Mouse (Mus musculus) C2C12 (cell line): ENCODE measurements around the gene Aqp6. TPM values are rescaled to one million over a fixed set of nuclear protein-coding genes. Genes with fewer than 3 reads are reported as not detected.

Experiments used
- H3K27me3 ChIP-seq: one replicate; pipeline ENCODE4 v1.6.1; 2011; ENCODE audit not compliant: control insufficient read depth, insufficient read depth, insufficient read length
- H3K36me3 ChIP-seq: one replicate; pipeline ENCODE4 v1.6.1; 2011; ENCODE audit not compliant: control insufficient read depth, insufficient read depth
- H3K4me3 ChIP-seq: one replicate; pipeline ENCODE4 v1.5.1; 2011; ENCODE audit warnings: mild to moderate bottlenecking, control low read depth; ENCODE audit not compliant: poor library complexity, insufficient read depth, severe bottlenecking
- H3K79me2 ChIP-seq: one replicate; pipeline ENCODE4 v1.6.1; 2011; ENCODE audit not compliant: control insufficient read depth, insufficient read depth
- H3K79me3 ChIP-seq: one replicate; pipeline ENCODE4 v1.6.1; 2011; ENCODE audit warnings: low read depth, control low read depth
- H3ac ChIP-seq: one replicate; pipeline ENCODE3; 2011; ENCODE audit warnings: low read depth; ENCODE audit not compliant: control insufficient read depth, insufficient read length
- CEBPB ChIP-seq: IDR thresholded peaks from one replicate; pipeline ENCODE4 v1.6.1; 2011; ENCODE audit warnings: low read depth, mild to moderate bottlenecking, control low read depth, moderate library complexity
- CTCF ChIP-seq: IDR thresholded peaks from one replicate; pipeline ENCODE4 v1.5.1; 2011; ENCODE audit not compliant: control insufficient read depth, insufficient read depth, insufficient read length
- FOSL1 ChIP-seq: IDR thresholded peaks from one replicate; pipeline ENCODE4 v1.8.0; 2011; ENCODE audit warnings: mild to moderate bottlenecking, low read length; ENCODE audit not compliant: poor library complexity, insufficient read depth, severe bottlenecking
- MAX ChIP-seq: IDR thresholded peaks from one replicate; pipeline ENCODE4 v1.6.1; 2011; ENCODE audit warnings: mild to moderate bottlenecking, control low read depth
- MYOD1 ChIP-seq: IDR thresholded peaks from one replicate; pipeline ENCODE4 v1.6.1; 2011; ENCODE audit warnings: low read depth; ENCODE audit not compliant: control insufficient read depth, insufficient read length
- MYOG ChIP-seq: IDR thresholded peaks from one replicate; pipeline ENCODE4 v1.6.1; 2011; ENCODE audit not compliant: control insufficient read depth, insufficient read length; ENCODE audit errors: extremely low read depth
- USF1 ChIP-seq: IDR thresholded peaks from one replicate; pipeline ENCODE4 v1.6.1; 2011; ENCODE audit warnings: low read depth, mild to moderate bottlenecking, control low read depth, moderate library complexity
- polyA plus RNA-seq: library from polyadenylated mRNA; unstranded; fragments of >200 nt; fragmentation: generic; extraction: Trizol; gene quantifications from one replicate; pipeline ENCODE4 v1.2.1, GENCODE M21; 2012; ENCODE audit warnings: missing spikeins

The Aqp6 gene
- polyA plus RNA-seq, 1 experiment, result not detected

- Histone ChIP-seq H3K79me2 (peaks cover 95% of the 10 kb centered on the region), H3ac (peak overlapping the region; percentile 14), H3K36me3 (peaks cover 48% of the 10 kb centered on the region), H3K4me3 (no peak overlapping the region), H3K79me3 (peaks cover 89% of the 10 kb centered on the region), H3K27me3 (no peaks in the 10 kb centered on the region)
- no peak for TF ChIP-seq USF1
- peak; percentile 72 for TF ChIP-seq MYOD1
- no peak for TF ChIP-seq CEBPB
- peak; percentile 89 for TF ChIP-seq MAX
- no peak for TF ChIP-seq MYOG
Measured at GRCm38 (mm10) chr15:99644776-99645175, 43.6 kb downstream of the Aqp6 start.

GRCm38 (mm10) chr15:99648326-99648725, 47.1 kb downstream of the Aqp6 start:
- H3K27me3 ChIP-seq, result no peaks in the 10 kb centered on the region
- H3K4me3 ChIP-seq, result no peak overlapping the region
- H3ac ChIP-seq, result no peak overlapping the region
- TF ChIP-seq CTCF (no peak), MYOG (no peak), MAX (no peak), FOSL1 (no peak), MYOD1 (no peak), CEBPB (no peak), USF1 (no peak)
- H3K79me3 ChIP-seq, result peaks cover 78% of the 10 kb centered on the region
- peaks cover 80% of the 10 kb centered on the region for H3K79me2 ChIP-seq
- H3K36me3 ChIP-seq, result peaks cover 13% of the 10 kb centered on the region

GRCm38 (mm10) chr15:99649067-99649761, 48.0 kb downstream of the Aqp6 start:
- H3ac ChIP-seq, result peak overlapping the region; percentile 10
- peaks cover 10% of the 10 kb centered on the region for H3K36me3 ChIP-seq
- no peaks in the 10 kb centered on the region for H3K27me3 ChIP-seq
- peaks cover 72% of the 10 kb centered on the region for H3K79me2 ChIP-seq
- TF ChIP-seq CEBPB, result no peak
- TF ChIP-seq USF1, result no peak
- TF ChIP-seq FOSL1, result no peak
- no peak for TF ChIP-seq MYOG
- no peak for TF ChIP-seq MAX
- no peak for TF ChIP-seq CTCF
- H3K79me3 ChIP-seq, result peaks cover 69% of the 10 kb centered on the region
- H3K4me3 ChIP-seq, result peak overlapping the region; percentile 16

DNA sequence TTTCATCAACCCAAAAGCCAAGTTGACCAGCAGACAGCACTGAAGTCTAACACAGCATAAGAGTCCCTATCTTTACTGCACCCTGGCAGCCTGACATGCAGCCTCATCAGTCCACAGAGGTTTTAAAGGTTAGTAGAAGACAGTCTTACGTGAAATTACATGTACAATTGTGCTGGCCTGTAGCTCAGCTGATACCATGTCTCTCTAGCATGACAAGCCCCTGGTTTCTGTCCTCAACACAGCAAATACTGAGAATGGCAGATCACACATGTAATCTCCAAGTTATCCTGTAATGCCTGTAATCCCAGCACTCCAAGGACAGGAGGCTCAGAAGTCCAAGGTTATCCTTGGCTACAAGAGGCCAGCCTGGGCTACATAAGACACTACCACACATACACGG, 49.1 kb downstream of the Aqp6 start:
- Histone ChIP-seq H3ac (peak overlapping the region; percentile 49), H3K79me2 (peaks cover 61% of the 10 kb centered on the region), H3K4me3 (peak overlapping the region; percentile 90), H3K27me3 (no peaks in the 10 kb centered on the region), H3K79me3 (peaks cover 58% of the 10 kb centered on the region), H3K36me3 (peaks cover 8% of the 10 kb centered on the region)
- TF ChIP-seq FOSL1 (no peak), CEBPB (no peak), MYOG (no peak), USF1 (no peak), MAX (no peak), CTCF (no peak), MYOD1 (no peak)

GRCm38 (mm10) chr15:99651163-99651872, 50.1 kb downstream of the Aqp6 start, which contains the start of gene Racgap1:
TSS of gene Racgap1 (minus strand) at chr15:99651656.
- H3ac ChIP-seq, result peak within 1 kb of the TSS; percentile 80
- H3K4me3 ChIP-seq, result peak within 1 kb of the TSS; percentile 90
- no peak for TF ChIP-seq FOSL1
- TF ChIP-seq MAX, result peak; percentile 64
- TF ChIP-seq MYOD1, result no peak
- no peak for TF ChIP-seq CEBPB
- no peak for TF ChIP-seq MYOG
- no peak for TF ChIP-seq USF1
- H3K79me2 ChIP-seq, result peaks cover 51% of the 10 kb centered on the region
- peaks cover 48% of the 10 kb centered on the region for H3K79me3 ChIP-seq
- peaks cover 4% of the 10 kb centered on the region for H3K27me3 ChIP-seq
- H3K36me3 ChIP-seq, result peaks cover 8% of the 10 kb centered on the region

DNA sequence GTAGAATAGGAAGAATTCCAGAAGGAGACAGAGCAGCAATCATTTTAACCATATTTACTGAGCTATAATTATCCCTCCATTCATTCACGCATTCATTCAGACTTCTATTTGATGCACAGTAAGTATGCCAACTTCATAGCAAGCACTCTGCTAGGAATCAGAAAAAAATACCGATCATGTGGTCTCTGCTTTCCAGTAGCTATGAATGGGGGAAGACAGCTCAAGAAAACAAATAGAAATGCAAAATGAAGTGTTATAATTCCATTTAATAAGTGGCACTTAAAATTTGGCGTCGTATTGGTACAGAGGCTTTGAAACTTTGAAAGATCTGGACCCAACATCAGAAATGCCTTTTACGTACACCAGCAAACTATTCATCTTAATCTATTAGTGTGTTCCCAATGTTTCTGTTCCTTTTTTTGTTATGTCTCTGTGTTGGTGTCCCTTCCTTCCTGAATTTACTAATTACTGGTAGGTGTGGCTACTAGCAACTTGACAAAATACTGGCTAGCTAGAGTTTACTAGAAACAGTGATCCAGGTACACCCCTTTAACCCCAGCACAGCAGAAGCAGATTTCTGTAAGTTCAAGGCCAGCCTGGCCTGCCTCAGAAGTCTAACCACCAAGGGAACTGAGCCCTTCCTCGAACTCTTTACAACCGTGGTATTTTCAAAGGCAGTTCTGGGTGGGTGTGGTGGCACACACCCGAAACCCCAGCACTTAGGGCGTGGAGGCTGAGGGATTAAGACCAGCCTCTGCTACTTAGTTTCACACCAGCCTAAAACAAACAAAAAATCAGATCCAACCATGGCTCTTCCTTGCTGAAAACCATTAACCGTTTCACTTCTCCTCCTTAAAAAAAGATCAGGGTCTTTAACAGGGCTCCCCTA, 51.0 kb downstream of the Aqp6 start:
- H3K79me2 ChIP-seq, result peaks cover 41% of the 10 kb centered on the region
- TF ChIP-seq CTCF (no peak), MYOG (no peak), FOSL1 (no peak), CEBPB (no peak), MYOD1 (no peak), MAX (no peak), USF1 (no peak)
- peak overlapping the region; percentile 90 for H3K4me3 ChIP-seq
- peaks cover 39% of the 10 kb centered on the region for H3K79me3 ChIP-seq
- peaks cover 4% of the 10 kb centered on the region for H3K27me3 ChIP-seq
- H3ac ChIP-seq, result no peak overlapping the region
- peaks cover 8% of the 10 kb centered on the region for H3K36me3 ChIP-seq
